Mouse (Mus musculus) heart, adult 2 months (tissue): ENCODE data around the gene Rtl8c. TPM values are rescaled to one million over a fixed set of nuclear protein-coding genes. Genes with fewer than 3 reads are reported as not detected.
"Not testable (repeated sequence)": the region's sequence is repeated elsewhere in the genome, so short reads cannot be mapped to it uniquely, and the experiment has no call there.

Source experiments
- DNase-seq, 2 experiments: peaks; one replicate each; pipeline ENCODE4 v3.0.0; 2021
- H3K27ac ChIP-seq: fragments of 200-600 bp; 2 replicates; pipeline ENCODE4 v1.8.1; 2022
- H3K27me3 ChIP-seq: fragments of 200-500 bp; 2 replicates; pipeline ENCODE4 v1.6.1; 2012; ENCODE audit warnings: mild to moderate bottlenecking, low read length, inconsistent platforms, mixed read lengths; ENCODE audit not compliant: control insufficient read depth, insufficient read depth
- H3K36me3 ChIP-seq: fragments of 200-500 bp; 2 replicates; pipeline ENCODE4 v1.6.1; 2012; ENCODE audit warnings: low read length, inconsistent platforms; ENCODE audit not compliant: control insufficient read depth, insufficient read depth
- H3K4me1 ChIP-seq: fragments of 200-500 bp; 2 replicates; pipeline ENCODE4 v1.6.1; 2011; ENCODE audit warnings: low read length; ENCODE audit not compliant: control insufficient read depth, insufficient read depth
- H3K4me3 ChIP-seq: fragments of 200-600 bp; 2 replicates; pipeline ENCODE4 v1.8.1; 2022
- H3K79me2 ChIP-seq: fragments of 200-500 bp; replicated peaks from 2 replicates; pipeline ENCODE4 v1.6.1; 2012; ENCODE audit warnings: mild to moderate bottlenecking, inconsistent platforms, low read length, moderate library complexity, mixed read lengths; ENCODE audit not compliant: control insufficient read depth, insufficient read depth
- H3K9ac ChIP-seq: fragments of 200-500 bp; 2 replicates; pipeline ENCODE4 v1.6.1; 2012; ENCODE audit warnings: low read depth, mild to moderate bottlenecking, control low read depth, inconsistent platforms, low read length, mixed read lengths
- CTCF ChIP-seq: fragments of 200-600 bp; IDR thresholded peaks from 2 replicates; pipeline ENCODE4 v1.8.1; 2022; ENCODE audit warnings: antibody characterized with exemption, mild to moderate bottlenecking, moderate library complexity
- EP300 ChIP-seq: fragments of 200-500 bp; IDR thresholded peaks from 2 replicates; pipeline ENCODE4 v1.6.1; 2011; ENCODE audit warnings: low read depth, low read length, control low read depth; ENCODE audit not compliant: insufficient read depth
- POLR2A ChIP-seq: fragments of 200-500 bp; IDR thresholded peaks from 2 replicates; pipeline ENCODE4 v1.6.1; 2011; ENCODE audit warnings: mild to moderate bottlenecking, low read depth, low read length, control low read depth; ENCODE audit not compliant: insufficient read depth
- WGBS: fragments of 180-500 bp; shearing (Covaris S2); methylation state at CpG from one replicate; pipeline ENCODE4 v1.1.7; 2018; 5-methylcytosine and 5-hydroxymethylcytosine counted together
- intact Hi-C: fragments of 180-260 bp; cut with DNase I; formaldehyde crosslinking; loops from one replicate; pipeline ENCODE4 v1.15.1; 2025
- long read RNA-seq: library from polyadenylated mRNA; stranded (forward); transcript quantifications from one replicate; pipeline ENCODE4 v2.0.0, GENCODE M21; 2021
- polyA plus RNA-seq: library from polyadenylated mRNA; depleted of rRNA; stranded (reverse); fragments of >200 nt; gene quantifications from 2 replicates; pipeline ENCODE4 v1.2.3, GENCODE M21; 2012; rRNA removed
- total RNA-seq, 2 experiments: library from RNA; stranded (reverse); gene quantifications; 2 replicates each; pipeline ENCODE4 v1.2.3; 2021

Rtl8c gene
- total RNA-seq, result 10 to 100 TPM; 16.5 to 17.2 TPM
- polyA plus RNA-seq, result 12.4 and 20.3 TPM in 2 replicates
- long read RNA-seq, partial matches to known transcripts, result 0 of 9 reads
- long read RNA-seq, other reads (novel, unspliced or antisense), result 9 of 9 reads

DNA sequence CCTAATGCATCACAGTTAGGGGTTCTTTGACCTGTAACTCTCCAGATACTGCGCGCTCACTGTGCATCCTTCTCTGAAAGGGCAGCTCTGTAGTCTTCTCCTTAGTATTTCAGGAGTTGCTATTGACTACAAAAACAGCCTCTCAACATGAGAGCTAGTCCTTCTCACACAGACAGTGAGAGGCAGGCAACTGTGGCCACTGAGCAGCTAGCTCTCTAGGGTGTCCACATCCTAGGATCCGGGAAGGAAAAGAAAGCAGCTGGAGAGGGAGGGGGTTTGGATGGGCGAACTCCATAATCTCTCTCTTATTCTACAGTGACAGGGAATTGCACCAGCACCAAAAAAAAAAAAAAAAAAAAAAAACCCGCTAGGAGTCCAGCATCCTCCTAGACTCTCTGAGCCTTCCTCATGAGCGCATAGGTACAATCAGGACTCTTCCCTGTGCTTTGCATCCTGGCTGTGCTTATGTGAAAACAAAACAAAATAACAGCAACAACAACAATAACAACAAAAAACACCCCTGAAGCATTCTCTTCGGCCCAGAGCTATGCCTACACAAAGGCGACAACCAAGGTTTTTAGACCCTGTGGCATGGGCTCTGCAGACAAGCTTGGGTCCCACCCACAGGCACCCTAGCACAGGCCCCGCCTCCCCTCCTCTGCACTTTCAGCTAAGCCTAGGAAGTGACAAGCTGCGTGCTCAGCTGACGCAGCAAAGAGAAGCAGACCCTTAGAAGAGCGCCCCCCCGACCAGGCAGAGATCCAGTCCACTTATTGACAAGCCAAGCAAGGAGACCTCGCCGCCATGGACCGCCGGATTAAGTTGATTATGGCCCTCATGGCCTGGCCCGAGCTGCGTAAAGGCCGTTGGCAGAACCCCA is at the start of gene Rtl8c:
TSS of gene Rtl8c (plus strand) at position 791 of the 880 bp plus-strand sequence.
- Histone ChIP-seq H3K27me3 (no peaks in the 10 kb centered on the region), H3K4me1 (no peaks in the 10 kb centered on the region; the same call in 1 of the 2 replicates), H3K79me2 (no peaks in the 10 kb centered on the region), H3K9ac (peak within 1 kb of the TSS; percentile 64), H3K36me3 (no peaks in the 10 kb centered on the region), H3K27ac (peak within 1 kb of the TSS; percentile 81), H3K4me3 (peak within 1 kb of the TSS; percentile 54)
- intact Hi-C loops, result no loop called here
- no peak for TF ChIP-seq CTCF
- TF ChIP-seq POLR2A, result peak; percentile 59
- peak; percentile 66 to 68 for DNase-seq
- WGBS, result 22% methylated on average over 20 of the region's 20 CpGs

DNA sequence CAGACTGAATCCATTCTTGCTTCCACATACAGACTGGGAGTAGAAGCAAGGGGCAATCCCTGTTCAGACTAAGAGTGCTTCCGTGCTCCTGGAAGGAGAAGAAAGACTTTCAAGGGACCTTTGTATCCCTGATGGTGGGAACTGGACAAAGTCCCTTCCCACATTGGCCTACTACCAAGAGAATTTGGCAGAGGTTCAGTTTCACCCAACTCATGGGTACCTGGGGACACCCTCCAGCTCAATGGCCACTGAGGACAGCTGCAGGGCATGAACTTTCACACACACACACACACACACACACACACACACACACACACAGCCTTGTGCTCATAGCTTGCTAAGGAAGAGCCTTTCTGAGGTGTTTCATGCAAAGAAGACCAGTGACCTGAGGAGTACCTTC is 28.5 kb upstream of the Rtl8c start:
- Histone ChIP-seq H3K4me1 (no peaks in the 10 kb centered on the region), H3K27me3 (no peaks in the 10 kb centered on the region), H3K79me2 (no peaks in the 10 kb centered on the region), H3K4me3 (no peak overlapping the region), H3K9ac (no peak overlapping the region), H3K36me3 (no peaks in the 10 kb centered on the region), H3K27ac (no peak overlapping the region)
- no peak for DNase-seq
- 73% methylated on average over 1 of the region's 1 CpGs for WGBS
- TF ChIP-seq CTCF (no peak), EP300 (no peak), POLR2A (no peak)
- intact Hi-C loops, result no loop called here

DNA sequence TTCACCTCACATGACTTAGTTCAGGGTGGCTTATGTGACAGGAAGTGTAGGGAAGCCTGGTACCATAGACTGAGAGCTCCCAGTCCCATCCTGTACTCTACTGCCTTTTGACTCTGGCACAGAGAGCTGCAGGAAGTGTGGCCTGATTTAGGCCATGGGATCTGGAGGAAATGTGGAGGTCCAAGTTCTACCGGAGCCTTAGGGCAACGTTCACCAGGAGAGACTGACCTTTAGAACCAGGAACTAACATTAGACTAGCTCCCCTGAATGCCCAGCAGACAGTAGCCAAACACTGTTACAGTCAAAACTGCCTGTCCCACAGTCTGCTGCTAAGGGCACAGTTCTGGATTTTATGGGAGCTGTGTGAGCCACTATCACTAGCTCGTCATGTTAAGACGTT is 26.4 kb upstream of the Rtl8c start:
- H3K36me3 ChIP-seq, H3K4me3 ChIP-seq, H3K9ac ChIP-seq, H3K79me2 ChIP-seq, DNase-seq, H3K27me3 ChIP-seq, H3K4me1 ChIP-seq, intact Hi-C loops, H3K27ac ChIP-seq: not testable (repeated sequence)
- WGBS, result 75% methylated on average over 2 of the region's 4 CpGs

DNA sequence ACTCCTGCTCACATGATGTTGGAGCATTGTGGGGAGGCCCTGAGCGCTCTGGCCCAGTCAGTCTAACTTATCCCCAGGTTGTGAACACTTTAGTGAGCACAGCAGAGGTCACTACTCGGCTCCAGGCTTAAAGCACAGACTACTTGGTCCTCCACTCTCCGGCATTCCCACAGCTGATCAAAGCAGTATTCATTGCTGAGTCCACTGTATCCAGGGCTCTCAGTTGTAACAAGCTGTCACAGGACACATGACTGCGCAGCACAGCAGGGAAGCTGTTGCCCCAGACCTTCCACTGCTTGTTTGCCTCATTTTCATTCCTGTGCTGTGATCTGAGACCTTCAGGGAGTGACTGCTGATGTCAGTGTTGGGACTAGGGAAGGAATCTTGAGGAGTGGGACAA is 24.4 kb upstream of the Rtl8c start:
- H3K9ac ChIP-seq, intact Hi-C loops, H3K27ac ChIP-seq, H3K4me1 ChIP-seq, H3K79me2 ChIP-seq, H3K27me3 ChIP-seq, H3K4me3 ChIP-seq, DNase-seq, H3K36me3 ChIP-seq: not testable (repeated sequence)
- WGBS, result 56% methylated on average over 4 of the region's 4 CpGs

DNA sequence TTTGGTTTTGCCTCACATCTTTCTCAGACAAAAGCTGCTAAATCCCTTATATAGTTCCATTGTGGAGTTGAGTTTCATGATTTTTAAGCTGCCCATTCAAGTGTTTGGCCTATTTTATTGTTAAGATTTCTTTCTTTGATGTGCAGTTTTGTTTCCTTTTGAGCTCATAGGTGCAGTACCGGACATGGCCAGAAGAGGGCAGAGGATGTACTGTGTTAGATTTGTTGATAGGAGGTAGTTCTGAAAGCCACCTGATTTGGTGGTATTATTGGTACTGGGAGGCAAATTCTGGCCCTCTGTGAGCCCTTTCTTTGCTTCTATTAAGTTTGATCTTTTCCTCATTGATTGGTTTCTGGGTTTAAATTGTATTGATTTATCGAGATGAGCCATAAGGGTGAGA is 7.8 kb upstream of the Rtl8c start:
- 42% methylated on average over 2 of the region's 2 CpGs for WGBS
- intact Hi-C loops, H3K9ac ChIP-seq, H3K27ac ChIP-seq, H3K79me2 ChIP-seq, H3K4me3 ChIP-seq, H3K27me3 ChIP-seq, H3K4me1 ChIP-seq, H3K36me3 ChIP-seq: not testable (repeated sequence)
- TF ChIP-seq CTCF, result peak; percentile 62
- DNase-seq, result peak; percentile 15 to 68

DNA sequence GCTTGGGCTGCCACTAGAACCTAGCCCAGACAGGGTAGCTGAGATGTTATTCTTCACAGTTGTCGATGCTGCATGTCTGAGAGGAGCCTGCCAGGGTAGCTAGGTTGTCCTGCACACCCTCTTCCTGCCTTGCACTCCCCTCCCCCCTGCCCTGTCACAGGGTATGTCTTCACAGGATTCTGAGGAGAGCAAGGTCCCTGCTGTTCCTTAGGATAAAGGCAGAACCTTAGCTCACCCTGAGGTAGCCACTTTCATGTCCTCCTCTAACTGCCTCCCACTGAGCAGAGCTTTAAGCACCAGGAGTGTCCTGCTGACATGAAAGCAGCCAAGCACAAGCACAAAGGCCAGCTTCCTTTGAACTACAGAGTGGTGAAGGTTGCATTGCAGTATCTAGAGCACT is 1.7 kb upstream of the Rtl8c start:
- H3K4me3 ChIP-seq, H3K9ac ChIP-seq, H3K79me2 ChIP-seq, H3K27me3 ChIP-seq, H3K36me3 ChIP-seq, H3K4me1 ChIP-seq, DNase-seq, H3K27ac ChIP-seq, intact Hi-C loops: not testable (repeated sequence)
- 22% methylated on average over 1 of the region's 1 CpGs for WGBS
